Mouse (Mus musculus) frontal cortex, adult (tissue): ENCODE data around the gene Rrp12.

Experiments used
- ATAC-seq: cut with Nextera tagmentation; 2 replicates; pipeline ENCODE4 v1.9.2; 2017; ENCODE audit warnings: mild to moderate bottlenecking, moderate library complexity, mixed read lengths; ENCODE audit not compliant: low TSS enrichment

The Rrp12 gene

DNA sequence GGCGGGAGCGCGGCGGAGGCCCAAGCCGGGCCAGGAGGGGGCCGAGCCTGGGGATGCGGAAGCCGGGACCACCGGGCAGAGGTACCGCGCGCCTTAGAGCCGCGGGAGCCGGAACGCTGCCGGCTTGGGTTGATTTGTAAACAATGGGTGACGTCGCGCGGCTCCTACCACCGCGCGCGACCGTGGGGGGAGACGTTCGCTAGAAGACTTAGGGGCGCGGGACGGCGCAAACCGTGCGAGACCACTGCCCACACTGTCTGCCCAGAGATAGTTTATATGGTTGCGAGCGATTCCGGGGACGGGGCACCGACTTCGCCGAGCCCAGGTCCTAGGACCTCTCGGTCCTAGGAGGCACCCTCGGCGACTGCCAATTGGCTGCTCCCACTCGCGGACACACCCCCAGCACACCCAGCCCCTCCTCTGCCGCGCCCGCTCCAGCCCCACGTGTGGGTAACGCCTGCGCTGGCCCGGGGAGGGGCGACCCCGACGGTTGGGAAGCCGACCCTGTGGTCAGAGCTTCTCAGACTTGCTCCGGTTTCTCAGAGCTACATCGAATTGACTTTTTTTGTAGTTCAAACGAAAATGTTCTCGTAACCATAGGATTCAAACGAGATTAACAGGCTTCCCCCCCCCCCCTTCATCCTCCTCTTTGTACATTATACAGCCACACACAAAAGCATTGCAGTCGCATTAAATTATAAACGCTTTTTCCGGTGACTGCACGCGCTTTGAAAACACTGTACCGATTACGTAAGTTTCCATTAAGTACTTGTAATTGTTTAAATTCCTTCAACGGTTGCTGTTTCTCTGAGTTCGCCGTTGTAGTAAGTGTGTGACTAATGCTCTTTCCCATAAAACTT is 47.8 kb downstream of the Rrp12 start, which contains the start of gene Frat2:
Gene Frat2 (minus strand): TSS at position 141 of the 860 bp plus-strand sequence.
- ATAC-seq = peak; percentile 87

DNA sequence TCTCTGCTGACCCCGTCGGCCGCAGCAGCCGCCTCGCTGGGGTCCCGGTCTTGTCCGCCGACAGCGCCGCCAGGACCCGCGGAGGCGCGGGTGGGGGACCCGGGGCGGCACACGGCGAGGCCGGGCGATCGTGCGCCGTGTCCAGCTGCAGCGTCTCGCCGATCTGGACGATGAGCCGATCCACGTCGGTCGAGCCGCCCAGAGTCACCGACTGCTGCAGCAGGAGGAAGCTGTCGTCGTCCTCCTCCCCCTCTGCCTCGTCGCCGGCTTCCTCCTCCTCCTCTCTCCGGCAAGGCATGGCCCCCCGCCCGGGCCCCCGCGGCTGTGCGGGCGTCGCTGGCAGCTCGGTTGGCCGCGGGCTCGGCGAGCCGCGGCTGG is 48.4 kb downstream of the Rrp12 start:
- peak; percentile 70 for ATAC-seq

DNA sequence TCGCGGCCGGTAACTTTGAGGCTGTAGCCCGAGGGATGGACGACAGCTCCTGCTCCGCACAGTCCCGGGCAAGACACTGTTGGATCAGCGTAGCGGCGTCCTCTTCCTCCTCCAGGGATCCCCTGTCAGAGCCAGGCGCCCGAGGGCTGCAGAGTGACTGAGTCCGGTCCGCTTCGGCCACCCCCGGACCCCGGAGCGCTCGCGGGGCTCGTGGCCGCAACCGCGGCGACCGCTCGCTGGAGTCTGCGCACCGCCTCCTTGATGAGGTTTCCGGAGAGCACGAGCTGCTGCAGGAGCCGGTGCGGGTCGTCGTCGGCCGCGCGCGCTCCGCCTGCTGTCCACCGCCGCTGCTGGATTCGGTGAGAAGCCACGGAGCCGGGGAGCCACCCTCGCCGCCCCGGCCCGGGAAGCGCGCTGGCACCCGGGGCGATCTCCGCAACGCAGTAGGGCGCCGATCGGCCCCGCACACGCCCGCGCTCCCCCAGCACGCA is 48.8 kb downstream of the Rrp12 start:
- ATAC-seq = peak; percentile 44

DNA sequence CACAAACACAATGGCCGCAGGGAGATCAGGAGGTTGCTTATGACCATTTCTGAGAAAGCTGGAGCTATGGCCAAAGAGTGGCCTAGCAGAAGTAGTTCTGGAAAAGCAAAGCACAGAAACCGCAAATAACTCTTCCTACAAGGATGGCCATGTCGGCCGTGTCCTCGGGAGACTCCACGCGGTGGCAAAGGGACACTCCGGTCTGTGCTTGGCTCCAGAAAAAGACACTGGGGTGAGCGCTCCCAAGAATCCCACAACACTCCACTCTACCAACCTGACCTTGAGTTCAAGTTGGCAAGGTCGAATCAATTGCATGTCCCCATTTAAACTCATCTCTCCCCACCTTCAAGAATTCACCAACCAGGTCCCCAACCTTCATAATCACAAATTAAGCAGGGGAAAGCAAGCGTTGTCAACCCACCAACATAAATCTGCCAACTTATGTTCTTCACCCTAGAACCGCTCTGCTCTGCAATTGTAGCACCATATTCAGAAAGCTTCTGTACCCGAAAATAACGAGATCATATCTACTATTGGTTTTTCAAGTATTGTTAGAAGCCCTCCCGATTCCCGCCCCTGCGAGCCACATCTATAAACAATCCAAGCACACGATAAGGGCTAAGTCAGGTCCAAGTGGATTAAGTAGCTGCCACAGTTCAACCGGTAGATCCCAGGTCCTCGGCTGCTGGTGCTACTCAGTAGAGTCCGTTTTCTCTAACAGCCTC is 49.4 kb downstream of the Rrp12 start:
- no peak for ATAC-seq

DNA sequence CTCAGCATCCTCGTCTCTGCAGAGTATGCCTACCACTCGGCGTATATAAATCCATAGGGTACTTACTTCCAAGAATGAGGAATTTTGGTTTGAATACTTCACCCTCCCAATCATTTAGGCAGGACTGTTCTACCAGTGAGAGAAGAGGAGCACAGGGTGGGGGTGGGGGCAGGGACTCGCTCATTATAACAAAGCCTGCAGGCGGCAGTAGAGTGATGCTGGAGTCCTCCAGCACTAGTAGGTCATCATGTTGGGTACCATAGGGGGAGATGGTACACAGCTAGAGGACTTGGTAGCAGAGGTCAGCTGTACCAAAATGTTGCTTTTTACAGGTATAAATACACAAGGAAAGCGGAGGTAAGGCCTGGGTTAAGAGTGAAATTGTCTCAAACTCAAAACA is 51.6 kb downstream of the Rrp12 start:
- no peak for ATAC-seq

DNA sequence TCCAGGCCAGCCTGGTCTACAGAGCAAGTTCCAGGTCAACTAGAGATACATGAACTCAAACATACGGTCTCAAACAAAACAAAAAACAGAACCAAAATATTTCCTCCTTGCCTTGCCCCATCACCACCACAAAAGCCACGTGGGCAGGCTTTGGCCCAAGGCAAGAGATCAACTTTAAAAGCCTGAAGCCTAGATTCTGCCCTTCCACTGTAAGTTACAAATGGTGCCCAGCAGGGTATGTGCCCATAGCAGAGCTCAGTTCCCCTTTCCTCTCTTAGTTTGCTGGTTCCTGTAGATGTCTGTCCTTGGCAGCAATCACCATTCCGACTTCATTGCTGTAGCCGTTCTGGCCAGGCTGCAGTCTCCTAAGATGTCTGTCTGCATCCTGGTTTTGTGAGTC is 53.3 kb downstream of the Rrp12 start:
- no peak for ATAC-seq

DNA sequence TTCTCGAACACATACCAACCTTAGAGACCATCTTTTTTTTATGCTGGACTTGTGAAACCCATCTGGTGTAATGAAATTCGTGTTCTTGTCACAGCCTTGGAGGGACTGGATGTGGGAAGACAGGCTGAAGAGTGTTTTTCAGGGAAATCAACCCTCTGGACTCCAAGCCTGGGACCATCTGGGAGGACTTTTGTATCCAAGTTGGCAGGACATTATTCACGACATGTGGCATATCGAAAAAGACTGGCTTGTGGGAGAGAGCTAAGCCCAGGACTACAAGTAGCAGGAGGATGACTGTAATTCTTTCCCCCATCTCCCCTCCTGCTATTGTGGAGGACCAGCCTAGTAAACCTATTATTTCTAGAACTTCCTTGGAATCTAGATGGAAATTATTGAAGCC is 53.8 kb downstream of the Rrp12 start:
- no peak for ATAC-seq

DNA sequence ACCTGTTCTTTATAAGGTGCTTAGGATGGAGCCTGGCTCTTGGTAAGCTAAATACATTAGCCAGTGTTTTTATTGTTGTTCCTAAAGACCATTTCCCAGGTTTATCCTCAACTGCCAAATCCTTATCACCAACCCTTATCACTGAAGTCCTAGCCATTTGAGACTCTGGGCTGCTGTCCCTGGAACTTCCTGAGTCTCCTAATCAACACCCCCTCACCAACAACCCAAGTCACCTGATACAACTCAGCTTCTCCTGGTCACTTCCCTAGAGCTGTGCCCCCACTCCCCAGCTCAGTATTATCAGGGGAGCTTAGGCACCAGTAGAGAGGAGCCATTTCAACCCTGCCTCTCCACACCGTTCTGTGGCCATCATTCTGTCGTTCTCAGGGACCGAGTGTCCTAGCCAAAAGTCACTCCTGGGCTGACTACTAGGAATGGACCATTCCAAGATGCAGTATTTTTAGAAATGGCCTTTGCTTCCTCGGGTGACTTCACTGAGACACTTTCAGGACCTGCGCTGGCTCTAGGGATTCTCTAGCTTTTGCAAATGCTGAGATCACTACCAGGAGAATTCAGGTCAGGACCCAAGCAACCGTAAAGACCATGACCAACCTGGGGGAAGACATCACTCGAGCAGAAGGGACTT is 54.7 kb downstream of the Rrp12 start:
- ATAC-seq = no peak

DNA sequence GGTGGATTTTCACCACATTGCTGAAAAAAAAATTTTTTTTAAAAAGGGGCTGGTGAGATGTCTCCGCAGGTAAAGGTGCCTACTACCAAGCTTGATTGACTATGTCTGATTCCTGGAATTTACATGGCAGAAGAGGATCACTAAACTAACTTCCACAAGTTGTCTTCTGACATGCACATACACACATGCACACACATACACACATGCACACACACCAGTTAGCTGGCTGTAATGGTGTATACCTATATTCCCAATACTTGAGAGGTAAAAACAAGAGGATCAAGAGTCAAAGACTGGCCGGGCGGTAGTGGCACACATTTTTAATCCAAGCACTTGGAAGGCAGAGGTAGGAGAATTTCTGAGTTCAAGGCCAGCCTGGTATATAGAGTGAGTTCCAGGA is 56.3 kb downstream of the Rrp12 start:
- no peak for ATAC-seq

DNA sequence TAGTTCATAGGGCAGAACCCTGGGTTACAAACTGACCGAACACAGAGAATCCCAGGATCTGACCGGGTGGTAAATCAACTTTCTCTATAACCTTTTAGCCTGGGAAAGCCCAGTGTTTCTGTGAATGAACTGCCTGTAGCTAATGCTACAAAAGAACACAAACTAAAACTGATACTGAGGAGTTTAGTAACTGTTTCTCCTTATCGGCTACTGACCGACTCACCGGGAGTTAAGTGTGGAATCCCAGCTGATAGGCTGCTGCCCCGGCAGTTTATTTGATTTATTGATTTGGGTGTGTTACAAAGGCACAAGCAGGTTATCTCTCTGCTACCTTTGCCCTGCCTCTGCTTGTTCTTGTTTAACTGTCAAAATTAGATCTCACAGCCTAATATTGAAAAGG is 57.2 kb downstream of the Rrp12 start:
- ATAC-seq = no peak

DNA sequence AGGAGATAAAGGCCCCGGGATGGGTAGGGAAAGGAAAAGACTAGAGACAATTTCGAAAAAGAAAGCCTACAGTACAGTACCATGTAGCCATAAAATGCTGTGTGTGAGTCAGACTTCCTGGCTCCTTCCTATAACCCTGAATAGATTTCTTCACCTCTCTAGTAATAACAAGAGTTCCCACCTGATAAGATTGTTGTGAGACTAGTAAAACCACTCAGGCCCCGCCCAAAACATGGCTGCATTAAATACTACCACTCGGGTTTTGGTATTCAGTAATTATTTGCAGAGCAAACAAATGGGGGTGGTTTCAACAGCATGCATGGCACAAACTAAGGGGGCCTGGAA is 58.1 kb downstream of the Rrp12 start:
- ATAC-seq = no peak

DNA sequence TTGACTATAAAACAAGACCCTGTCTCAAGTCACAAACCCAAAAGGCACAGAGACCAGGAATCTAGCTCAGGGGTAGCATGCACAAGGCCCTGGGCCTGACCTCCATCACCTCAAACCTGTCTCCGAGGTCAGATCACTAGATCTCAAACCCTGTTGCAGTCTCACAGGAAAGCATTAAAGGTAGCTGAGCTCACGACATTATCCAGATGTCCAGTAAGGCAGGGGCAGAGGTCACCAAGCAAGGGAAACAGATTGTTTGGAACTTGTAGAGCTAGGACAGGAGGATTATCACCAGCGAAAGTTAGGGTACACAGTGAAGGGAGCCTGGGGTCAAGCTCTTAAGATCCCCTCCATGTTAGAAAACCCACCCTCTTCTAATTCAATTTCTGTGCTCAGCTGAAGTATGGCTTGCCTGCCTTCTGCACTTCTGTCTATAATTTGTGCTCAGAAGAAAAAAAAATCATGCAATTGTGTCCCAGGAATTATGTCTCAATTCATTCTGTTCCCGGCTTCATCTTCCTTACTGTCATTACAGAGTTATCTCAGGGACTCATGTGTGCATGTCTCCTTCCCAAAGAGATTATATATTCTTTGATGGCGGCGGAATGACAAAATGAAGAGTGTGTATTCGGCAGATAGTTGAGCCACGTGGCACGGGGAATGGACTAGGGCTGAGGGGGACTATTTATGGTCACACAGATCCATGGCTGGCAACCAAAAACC is 58.6 kb downstream of the Rrp12 start:
- no peak for ATAC-seq

DNA sequence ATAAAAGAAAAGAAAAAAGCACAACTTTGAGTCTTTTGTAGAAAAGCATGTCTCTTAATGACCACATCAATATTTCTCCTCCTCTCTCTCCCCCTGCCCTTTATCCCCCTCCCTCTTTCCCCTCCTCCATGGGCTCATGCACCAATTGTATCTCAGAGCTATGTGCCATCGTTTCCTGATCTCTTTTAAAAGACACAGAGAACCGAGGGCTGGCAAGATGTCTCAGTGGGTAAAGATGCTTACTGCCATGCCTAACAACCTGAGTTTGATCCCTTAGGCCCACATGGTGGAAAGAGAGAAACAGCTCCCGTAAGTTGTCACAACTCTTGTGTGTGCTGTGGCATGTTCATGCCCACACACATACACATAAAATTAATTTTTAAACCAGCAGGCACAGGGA is 59.3 kb downstream of the Rrp12 start:
- no peak for ATAC-seq

DNA sequence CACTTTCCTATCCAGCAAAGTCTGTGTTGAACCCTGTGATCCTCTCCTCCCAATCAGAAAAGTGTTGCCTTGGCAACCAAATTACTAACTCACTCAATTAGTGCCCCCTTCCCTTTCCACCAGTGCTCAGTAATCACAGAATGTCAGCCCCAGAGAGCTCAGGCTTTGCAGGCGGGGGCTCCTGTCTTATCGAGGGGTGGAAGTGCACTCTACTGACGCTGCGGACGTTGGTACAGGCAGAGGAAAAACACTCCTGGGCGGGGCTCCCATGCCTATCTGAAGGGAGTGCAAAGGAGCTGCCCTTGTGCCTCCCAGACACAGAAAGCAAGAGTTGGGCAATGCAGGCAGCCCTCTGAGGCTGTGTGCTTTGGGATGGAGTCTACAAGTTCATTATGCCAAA is 60.2 kb downstream of the Rrp12 start:
- 0 out of 2 replicates have a peak, but pooled peaks have one; percentile 7 for ATAC-seq

DNA sequence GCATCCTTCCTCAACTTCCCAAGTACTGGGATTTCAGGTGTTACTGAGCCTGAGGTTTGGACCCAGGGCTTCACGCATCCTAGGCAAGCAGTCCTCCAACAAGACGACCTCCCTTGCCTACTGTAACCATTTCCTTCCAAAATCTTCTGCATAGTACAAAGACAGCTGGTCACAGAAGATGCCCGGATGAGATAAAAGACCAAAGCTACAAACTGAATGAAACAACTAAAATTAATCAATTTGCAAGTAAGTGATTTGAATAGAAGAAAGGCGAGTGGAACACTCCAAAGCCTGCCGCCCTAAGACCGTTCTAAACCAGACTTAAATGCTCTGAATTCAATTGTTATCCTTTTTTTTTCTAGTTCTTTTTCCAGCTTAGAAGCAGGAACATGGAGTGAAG is 60.6 kb downstream of the Rrp12 start:
- no peak for ATAC-seq

DNA sequence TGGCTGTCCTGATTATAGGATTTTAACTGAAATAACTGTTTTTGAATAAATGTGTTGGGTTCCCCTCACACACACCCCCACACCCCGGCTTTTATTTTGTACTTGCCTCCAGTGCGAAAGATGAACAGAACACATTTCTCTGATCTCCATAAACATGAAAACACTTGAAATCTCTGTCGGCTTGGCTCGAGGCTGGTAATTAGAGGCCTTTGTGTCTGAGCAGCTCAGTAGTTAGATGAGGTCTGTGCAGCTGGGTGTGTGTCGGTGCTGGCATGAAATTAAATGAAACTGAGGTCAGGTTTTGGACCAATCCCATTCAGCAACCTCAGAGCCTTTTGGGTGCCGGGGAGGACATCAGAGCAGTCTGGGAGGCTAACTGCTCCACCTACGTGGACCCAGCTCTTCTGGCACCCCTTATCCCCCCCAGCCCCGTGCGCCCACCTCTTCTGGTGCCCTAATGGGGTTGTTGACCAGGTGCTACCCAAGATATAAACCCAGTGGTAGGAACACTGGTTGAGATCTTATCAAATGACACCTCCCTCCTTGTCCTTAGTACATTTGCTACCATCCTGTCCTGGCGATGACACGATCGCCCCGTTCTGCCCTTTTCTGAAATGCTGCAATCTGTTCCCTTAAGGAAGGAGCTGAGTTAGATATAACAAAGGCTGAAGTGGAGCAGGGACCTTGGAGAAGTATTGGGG is 63.3 kb downstream of the Rrp12 start:
- no peak for ATAC-seq

DNA sequence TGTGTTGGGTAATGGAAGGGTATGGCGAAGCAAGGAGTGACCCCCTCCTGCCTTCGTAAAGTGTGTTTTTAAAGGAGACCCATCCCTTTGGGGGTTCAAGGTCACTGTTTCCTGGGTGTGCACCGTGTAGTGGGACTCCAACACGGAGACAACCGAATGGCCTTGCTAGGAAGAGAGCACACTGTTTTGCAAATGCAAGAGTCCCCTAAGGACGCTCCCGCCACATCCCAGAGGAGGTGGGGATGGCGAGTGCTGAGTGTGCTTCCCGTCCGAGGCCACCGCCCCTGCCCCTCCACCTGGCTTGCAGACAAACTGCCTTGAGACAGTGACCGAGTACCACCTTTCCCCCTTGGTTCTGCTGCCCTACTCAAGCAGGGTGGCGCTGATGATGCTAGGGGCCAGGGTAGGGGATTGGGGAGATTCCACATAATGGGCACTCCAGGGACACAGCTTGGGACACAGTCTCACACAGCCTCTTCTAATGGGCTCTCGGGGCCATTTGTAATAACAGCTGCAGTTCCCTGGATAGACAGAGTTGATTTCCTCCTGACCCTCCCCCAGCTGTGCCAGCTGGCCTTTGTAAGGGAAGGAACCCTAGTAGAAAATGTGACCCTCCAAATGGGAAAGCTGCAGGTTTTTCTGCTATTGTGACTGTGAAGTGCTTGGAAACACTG is 64.1 kb downstream of the Rrp12 start:
- no peak for ATAC-seq

DNA sequence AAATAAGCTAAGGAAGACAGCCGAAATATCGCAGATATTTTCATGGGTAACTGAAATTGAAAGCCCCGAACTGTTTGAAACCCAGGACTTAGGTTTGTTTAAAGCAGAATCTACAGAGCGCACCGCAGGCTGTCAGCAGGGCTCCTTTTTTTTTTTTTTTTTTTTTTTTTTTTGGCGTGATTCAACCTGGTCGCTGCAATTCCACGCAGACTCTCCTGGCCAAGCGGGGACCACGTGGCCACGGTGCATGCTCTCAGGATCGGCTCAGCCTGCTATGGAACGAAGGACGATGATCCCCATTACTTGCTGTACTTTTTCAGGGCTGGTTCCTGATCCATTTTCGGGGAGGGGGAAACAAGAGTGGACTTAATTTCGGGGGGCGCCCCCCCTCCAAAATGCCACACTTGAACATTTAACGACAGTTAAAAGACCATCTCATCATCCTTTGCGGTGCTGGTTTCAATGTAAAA is 64.8 kb downstream of the Rrp12 start:
- ATAC-seq = peak; percentile 39

DNA sequence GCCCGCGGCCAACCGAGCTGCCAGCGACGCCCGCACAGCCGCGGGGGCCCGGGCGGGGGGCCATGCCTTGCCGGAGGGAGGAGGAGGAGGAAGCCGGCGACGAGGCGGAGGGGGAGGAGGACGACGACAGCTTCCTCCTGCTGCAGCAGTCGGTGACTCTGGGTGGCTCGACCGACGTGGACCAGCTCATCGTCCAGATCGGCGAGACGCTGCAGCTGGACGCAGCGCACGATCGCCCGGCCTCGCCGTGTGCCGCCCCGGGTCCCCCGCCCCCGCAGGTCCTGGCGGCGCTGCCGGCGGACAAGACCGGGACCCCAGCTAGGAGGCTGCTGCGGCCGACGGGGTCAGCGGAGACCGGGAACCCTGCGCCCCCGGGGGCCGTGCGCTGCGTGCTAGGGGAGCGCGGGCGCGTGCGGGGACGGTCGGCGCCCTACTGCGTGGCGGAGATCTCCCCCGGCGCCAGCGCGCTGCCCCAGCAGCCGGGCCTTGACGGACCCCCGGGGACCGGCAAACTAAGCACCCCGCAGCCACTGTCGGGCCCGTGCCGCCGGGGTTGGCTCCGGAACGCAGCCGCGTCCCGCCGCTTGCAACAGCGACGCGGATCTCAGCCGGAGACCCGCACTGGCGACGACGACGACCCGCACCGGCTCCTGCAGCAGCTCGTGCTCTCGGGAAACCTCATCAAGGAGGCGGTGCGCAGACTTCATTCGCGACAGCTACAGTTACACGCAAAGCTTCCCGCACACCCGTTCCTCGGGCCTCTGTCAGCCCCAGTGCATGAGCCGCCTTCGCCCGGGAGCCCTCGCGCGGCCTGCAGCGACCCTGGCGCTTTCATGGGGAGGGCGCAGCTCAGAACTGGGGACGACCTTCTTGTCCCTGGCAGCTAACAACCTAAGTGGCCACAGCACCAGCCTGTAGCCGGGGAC is 65.6 kb downstream of the Rrp12 start:
- ATAC-seq = peak; percentile 47
